Mouse (Mus musculus) heart, embryonic 10.5 days (tissue): ENCODE results near the gene Chd1l. TPM values are rescaled to one million over a fixed set of nuclear protein-coding genes. Genes with fewer than 3 reads are reported as not detected.
A peak's percentile ranks its signal among the peaks of the same experiment; 100 is the strongest.

Source experiments
- DNase-seq: peaks from one replicate; pipeline ENCODE4 v3.0.0-alpha.2; 2017; ENCODE audit warnings: low spot score
- H3K27ac ChIP-seq: fragments of 300-500 bp; sonication (generic); 2 replicates; pipeline ENCODE4 v1.5.1; 2016; ENCODE audit warnings: mild to moderate bottlenecking
- H3K27me3 ChIP-seq: fragments of 300-500 bp; sonication (generic); 2 replicates; pipeline ENCODE4 v1.6.1; 2016; ENCODE audit warnings: mild to moderate bottlenecking; ENCODE audit not compliant: poor library complexity, insufficient read depth, severe bottlenecking
- H3K36me3 ChIP-seq: fragments of 300-500 bp; sonication (generic); 2 replicates; pipeline ENCODE4 v1.6.1; 2016; ENCODE audit warnings: mild to moderate bottlenecking, moderate library complexity
- H3K4me1 ChIP-seq: fragments of 300-500 bp; sonication (generic); 2 replicates; pipeline ENCODE4 v1.6.1; 2016; ENCODE audit warnings: mild to moderate bottlenecking
- H3K4me3 ChIP-seq: fragments of 300-500 bp; sonication (generic); 2 replicates; pipeline ENCODE4 v1.5.1; 2016; ENCODE audit warnings: mild to moderate bottlenecking, moderate library complexity
- H3K9me3 ChIP-seq: fragments of 300-500 bp; sonication (generic); 2 replicates; pipeline ENCODE4 v1.6.1; 2016; ENCODE audit warnings: mild to moderate bottlenecking, moderate library complexity
- WGBS: fragments of 180-500 bp; shearing (Covaris S2); methylation state at CpG from one replicate; pipeline ENCODE4 v1.1.7; 2016; 5-methylcytosine and 5-hydroxymethylcytosine counted together
- polyA plus RNA-seq: library from polyadenylated mRNA; unstranded; fragments of >200 nt; fragmentation: Nextera tagmentation; extraction: Ambion mirVana; gene quantifications from 2 replicates; pipeline ENCODE4 v1.2.1, GENCODE M21; 2016

The Chd1l gene
- polyA plus RNA-seq, 1 experiment from 2014 or later, result 21.7 TPM

DNA sequence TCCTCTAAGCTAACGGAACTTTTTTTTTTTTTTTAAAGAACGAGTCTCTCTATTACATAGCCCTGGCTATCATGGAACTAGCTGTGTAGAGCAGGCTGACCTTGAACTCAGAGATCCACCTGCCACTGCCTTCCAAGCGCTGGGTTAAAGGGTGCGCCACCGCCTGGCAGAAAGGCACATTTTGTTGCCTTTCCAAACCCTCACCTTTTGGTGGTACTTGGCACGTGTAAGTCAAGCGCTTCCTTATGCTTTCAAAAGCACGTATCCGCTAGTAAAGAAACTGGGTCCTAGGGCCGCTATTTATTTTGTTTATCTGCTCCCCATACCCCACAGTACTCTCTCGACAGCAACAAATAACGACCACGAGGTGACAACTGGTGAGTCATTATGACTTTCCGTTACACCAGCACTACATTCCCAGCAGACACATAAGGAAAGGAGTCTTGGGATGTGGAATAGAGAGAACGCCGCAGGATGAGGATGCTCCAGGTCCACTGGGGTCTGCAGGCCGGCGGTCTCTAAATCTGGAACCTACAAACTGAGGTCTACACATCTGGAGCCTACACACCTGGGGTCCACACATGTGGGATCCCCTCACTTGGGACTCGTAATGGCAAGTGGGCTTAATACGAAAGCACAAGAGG, 680 bp downstream of the Chd1l start:
- Histone ChIP-seq H3K4me3 (peak overlapping the region; percentile 81), H3K4me1 (no peaks in the 10 kb centered on the region), H3K27me3 (no peaks in the 10 kb centered on the region), H3K36me3 (no peaks in the 10 kb centered on the region), H3K27ac (peak overlapping the region; percentile 98), H3K9me3 (no peaks in the 10 kb centered on the region)
- 3% methylated on average over 20 of the region's 20 CpGs for WGBS
- DNase-seq, result peak; percentile 75

DNA sequence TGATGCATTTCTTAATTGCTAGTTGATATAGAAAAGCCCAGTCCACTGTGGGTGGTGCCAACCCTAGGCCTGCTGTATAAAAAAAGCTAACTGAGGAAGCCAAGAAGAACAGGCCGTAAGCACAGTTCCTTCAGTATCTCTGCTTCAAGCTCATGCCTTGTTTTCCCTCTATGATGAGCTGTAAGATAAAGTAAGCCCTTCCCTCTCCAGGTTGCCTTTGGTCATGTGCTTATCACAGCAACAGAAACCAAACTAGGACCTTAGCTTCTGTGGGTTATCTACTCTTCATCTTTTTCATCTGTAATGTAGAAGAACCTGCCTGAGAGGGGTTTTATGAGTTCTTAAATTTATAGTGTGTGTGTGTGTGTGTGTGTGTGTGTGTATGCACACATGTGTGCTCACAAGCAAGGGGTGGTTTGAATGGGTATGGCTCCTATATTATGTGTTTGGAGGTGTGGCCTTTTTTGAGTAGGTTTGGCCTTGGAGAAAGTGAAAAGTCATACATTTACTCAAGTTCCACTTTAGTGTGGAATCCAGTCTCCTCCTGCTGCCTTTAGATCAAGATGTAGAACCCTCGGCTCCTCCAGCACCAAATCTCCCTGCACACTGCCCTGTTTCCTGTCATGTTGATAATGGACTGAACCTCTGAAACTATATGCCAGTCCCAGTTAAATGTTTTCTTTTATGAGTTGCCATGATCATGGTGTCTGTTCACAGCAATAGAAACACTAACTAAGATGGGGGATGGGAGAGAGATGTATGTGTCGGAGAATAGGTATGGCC, 9.8 kb downstream of the Chd1l start:
- H3K9me3 ChIP-seq, result no peaks in the 10 kb centered on the region
- peaks cover 39% of the 10 kb centered on the region for H3K36me3 ChIP-seq
- no peak overlapping the region for H3K27ac ChIP-seq
- no peak overlapping the region for H3K4me3 ChIP-seq
- DNase-seq, result no peak
- H3K27me3 ChIP-seq, result no peaks in the 10 kb centered on the region
- no peaks in the 10 kb centered on the region for H3K4me1 ChIP-seq
- 92% methylated on average over 3 of the region's 3 CpGs for WGBS

DNA sequence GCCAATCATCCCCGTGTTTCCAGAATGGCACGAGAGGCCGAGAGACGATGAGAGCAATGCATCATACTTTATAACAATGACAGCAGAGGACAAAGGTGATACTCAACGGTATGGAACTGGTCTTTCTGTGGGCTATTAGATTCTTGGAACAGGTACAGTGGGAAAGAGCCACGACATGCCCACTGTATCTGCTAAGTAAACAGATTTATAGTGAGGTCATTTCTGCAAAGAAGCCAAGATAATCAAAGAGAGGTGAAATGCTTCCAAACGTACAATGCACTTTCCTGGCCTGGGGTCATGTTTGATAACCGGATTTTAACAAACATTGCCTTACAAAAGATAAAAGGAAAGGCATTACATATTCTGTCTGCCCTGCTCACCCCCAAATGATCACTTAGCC, 13.2 kb downstream of the Chd1l start:
- no peak overlapping the region for H3K27ac ChIP-seq
- H3K4me1 ChIP-seq, result no peaks in the 10 kb centered on the region
- WGBS, result 68% methylated on average over 8 of the region's 8 CpGs

GRCm38 (mm10) chr3:97595066-97595465, 14.9 kb downstream of the Chd1l start:
- Histone ChIP-seq H3K27me3 (no peaks in the 10 kb centered on the region), H3K9me3 (no peaks in the 10 kb centered on the region), H3K4me1 (no peaks in the 10 kb centered on the region), H3K4me3 (no peak overlapping the region), H3K36me3 (peaks cover 47% of the 10 kb centered on the region), H3K27ac (no peak overlapping the region)
- 79% methylated on average over 6 of the region's 6 CpGs for WGBS
- DNase-seq, result no peak

More for the DNA sequence above, 13.2 kb downstream of the Chd1l start:
- no peaks in the 10 kb centered on the region for H3K9me3 ChIP-seq
- peaks cover 47% of the 10 kb centered on the region for H3K36me3 ChIP-seq
- no peak overlapping the region for H3K4me3 ChIP-seq
- H3K27me3 ChIP-seq, result no peaks in the 10 kb centered on the region
- DNase-seq, result no peak

GRCm38 (mm10) chr3:97594140-97594539, 15.9 kb downstream of the Chd1l start:
- peaks cover 48% of the 10 kb centered on the region for H3K36me3 ChIP-seq
- H3K27ac ChIP-seq, result no peak overlapping the region
- 88% methylated on average over 13 of the region's 13 CpGs for WGBS
- H3K27me3 ChIP-seq, result no peaks in the 10 kb centered on the region
- no peak overlapping the region for H3K4me3 ChIP-seq
- DNase-seq, result no peak
- no peaks in the 10 kb centered on the region for H3K9me3 ChIP-seq
- H3K4me1 ChIP-seq, result no peaks in the 10 kb centered on the region

GRCm38 (mm10) chr3:97593089-97593488, 16.9 kb downstream of the Chd1l start:
- no peak for DNase-seq
- Histone ChIP-seq H3K27me3 (no peaks in the 10 kb centered on the region), H3K9me3 (no peaks in the 10 kb centered on the region), H3K36me3 (peaks cover 54% of the 10 kb centered on the region), H3K27ac (no peak overlapping the region), H3K4me3 (no peak overlapping the region), H3K4me1 (no peaks in the 10 kb centered on the region)
- WGBS, result 88% methylated on average over 5 of the region's 5 CpGs

GRCm38 (mm10) chr3:97590699-97591098, 19.3 kb downstream of the Chd1l start:
- Histone ChIP-seq H3K27me3 (no peaks in the 10 kb centered on the region), H3K27ac (no peak overlapping the region), H3K9me3 (no peaks in the 10 kb centered on the region), H3K4me1 (no peaks in the 10 kb centered on the region), H3K36me3 (peaks cover 67% of the 10 kb centered on the region), H3K4me3 (no peak overlapping the region)
- DNase-seq, result no peak
- 56% methylated on average over 8 of the region's 8 CpGs for WGBS

- Histone ChIP-seq H3K4me1 (no peaks in the 10 kb centered on the region), H3K27ac (no peak overlapping the region), H3K4me3 (no peak overlapping the region), H3K36me3 (peaks cover 70% of the 10 kb centered on the region), H3K27me3 (no peaks in the 10 kb centered on the region), H3K9me3 (no peaks in the 10 kb centered on the region)
- WGBS, result 82% methylated on average over 9 of the region's 9 CpGs
- DNase-seq, result no peak
These were observed 22.3 kb downstream of the Chd1l start for GRCm38 (mm10) chr3:97587656-97588055.

DNA sequence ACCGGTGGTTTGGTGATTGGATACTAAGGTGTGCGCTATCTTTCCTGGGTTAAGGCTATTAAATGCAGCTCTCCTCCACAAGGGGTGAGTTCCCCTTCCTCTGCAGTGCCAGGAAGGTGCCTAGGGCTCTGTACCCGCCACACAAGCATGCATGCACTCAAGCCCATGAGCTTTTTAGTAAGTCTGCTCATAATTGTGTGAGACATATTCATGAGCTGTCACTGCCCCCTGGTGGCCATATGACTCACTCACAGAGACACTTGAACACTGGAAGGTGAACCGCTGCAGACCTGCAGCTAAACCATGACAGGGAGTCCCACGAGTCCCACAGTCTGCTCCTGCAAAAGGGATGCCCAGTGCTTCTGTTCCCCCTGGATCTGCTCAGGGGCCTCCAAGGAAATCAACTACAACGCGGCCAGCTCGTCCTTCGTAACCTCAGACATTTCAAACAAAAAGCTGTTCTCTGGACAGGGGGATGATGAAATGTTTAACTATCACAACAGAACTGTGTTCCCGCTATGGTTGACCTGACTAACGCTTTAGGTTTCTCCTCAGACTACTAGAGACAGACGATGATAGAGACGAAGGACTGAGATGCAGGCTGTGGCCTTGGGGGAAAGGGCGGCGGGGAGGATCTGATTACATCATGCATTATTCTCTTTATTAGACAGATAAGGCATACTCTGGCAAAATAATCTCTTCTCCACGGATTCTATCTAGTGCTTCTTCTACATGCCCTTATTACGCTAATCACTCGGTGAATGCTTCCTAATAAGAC, 24.4 kb downstream of the Chd1l start:
- no peak overlapping the region for H3K4me3 ChIP-seq
- DNase-seq, result peak; percentile 88
- no peak overlapping the region for H3K27ac ChIP-seq
- H3K36me3 ChIP-seq, result peaks cover 72% of the 10 kb centered on the region
- no peaks in the 10 kb centered on the region for H3K27me3 ChIP-seq
- no peaks in the 10 kb centered on the region for H3K9me3 ChIP-seq
- 70% methylated on average over 18 of the region's 18 CpGs for WGBS
- H3K4me1 ChIP-seq, result no peaks in the 10 kb centered on the region

DNA sequence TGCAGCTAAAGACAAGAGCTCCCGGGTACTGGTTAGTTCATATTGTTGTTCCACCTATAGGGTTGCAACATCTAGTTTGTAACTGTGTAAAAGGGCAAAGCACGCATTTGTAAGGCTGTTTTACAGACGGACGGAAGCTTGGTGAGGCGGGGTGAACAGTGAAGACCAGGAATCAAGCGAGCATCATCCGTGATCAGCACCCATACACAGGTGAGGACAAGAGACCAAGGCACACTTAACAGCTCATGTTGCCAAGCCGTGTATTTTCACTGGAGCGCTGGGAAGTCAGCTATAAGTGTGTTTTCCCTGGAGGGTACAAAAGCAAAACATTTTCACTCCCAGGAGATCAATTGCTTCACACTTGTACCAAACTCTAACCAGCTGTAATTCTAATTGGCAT, 36.2 kb downstream of the Chd1l start:
- Histone ChIP-seq H3K9me3 (no peaks in the 10 kb centered on the region), H3K27ac (no peak overlapping the region), H3K27me3 (no peaks in the 10 kb centered on the region), H3K4me3 (no peak overlapping the region), H3K36me3 (peaks cover 49% of the 10 kb centered on the region), H3K4me1 (no peaks in the 10 kb centered on the region)
- DNase-seq, result no peak
- WGBS, result 75% methylated on average over 9 of the region's 9 CpGs

- WGBS, result 81% methylated on average over 5 of the region's 5 CpGs
- Histone ChIP-seq H3K4me1 (no peaks in the 10 kb centered on the region), H3K9me3 (no peaks in the 10 kb centered on the region), H3K27ac (no peak overlapping the region), H3K36me3 (peaks cover 61% of the 10 kb centered on the region), H3K27me3 (no peaks in the 10 kb centered on the region), H3K4me3 (no peak overlapping the region)
- DNase-seq, result no peak
These were observed 45.4 kb downstream of the Chd1l start for GRCm38 (mm10) chr3:97564588-97564987.

- H3K36me3 ChIP-seq, result peaks cover 24% of the 10 kb centered on the region; the same call in 1 of the 2 replicates
- no peaks in the 10 kb centered on the region for H3K27me3 ChIP-seq
- 90% methylated on average over 5 of the region's 5 CpGs for WGBS
- no peak overlapping the region for H3K4me3 ChIP-seq
- no peaks in the 10 kb centered on the region for H3K9me3 ChIP-seq
- no peaks in the 10 kb centered on the region for H3K4me1 ChIP-seq
- no peak overlapping the region for H3K27ac ChIP-seq
- no peak for DNase-seq
These were observed 51.4 kb downstream of the Chd1l start for GRCm38 (mm10) chr3:97558554-97558953.

GRCm38 (mm10) chr3:97546205-97546604, 63.8 kb downstream of the Chd1l start:
- peaks cover 4% of the 10 kb centered on the region; the same call in 1 of the 2 replicates for H3K4me1 ChIP-seq
- H3K4me3 ChIP-seq, result no peak overlapping the region
- WGBS, result 50% methylated on average over 8 of the region's 8 CpGs
- no peak for DNase-seq
- H3K9me3 ChIP-seq, result no peaks in the 10 kb centered on the region
- H3K27me3 ChIP-seq, result no peaks in the 10 kb centered on the region
- no peaks in the 10 kb centered on the region for H3K36me3 ChIP-seq
- H3K27ac ChIP-seq, result no peak overlapping the region
